Mouse (Mus musculus) frontal cortex, adult (tissue): ENCODE data around the gene Myo10.
A peak's percentile ranks its signal among the peaks of the same experiment; 100 is the strongest.

ENCODE experiments used
- ATAC-seq: cut with Nextera tagmentation; 2 replicates; pipeline ENCODE4 v1.9.2; 2017; ENCODE audit warnings: mild to moderate bottlenecking, moderate library complexity, mixed read lengths; ENCODE audit not compliant: low TSS enrichment

The Myo10 gene

GRCm38 (mm10) chr15:25622200-25622866 lies at the start of gene Myo10:
Gene Myo10 (plus strand): TSS chr15:25622525.
- peak; percentile 90 for ATAC-seq

GRCm38 (mm10) chr15:25573113-25573512 lies 49.2 kb upstream of the Myo10 start:
- ATAC-seq = no peak

- ATAC-seq = no peak
Measured at GRCm38 (mm10) chr15:25573876-25574601, 48.3 kb upstream of the Myo10 start.

- no peak for ATAC-seq
Measured at GRCm38 (mm10) chr15:25577327-25578051, 44.8 kb upstream of the Myo10 start.

- ATAC-seq = no peak
Measured at GRCm38 (mm10) chr15:25578369-25578768, 44.0 kb upstream of the Myo10 start.

GRCm38 (mm10) chr15:25580731-25581130 lies 41.6 kb upstream of the Myo10 start:
- ATAC-seq = no peak

- no peak for ATAC-seq
Measured at GRCm38 (mm10) chr15:25582055-25582454, 40.3 kb upstream of the Myo10 start.

- ATAC-seq = no peak
Measured at GRCm38 (mm10) chr15:25583361-25583760, 39.0 kb upstream of the Myo10 start.

GRCm38 (mm10) chr15:25586828-25587227 lies 35.5 kb upstream of the Myo10 start:
- ATAC-seq = no peak

- no peak for ATAC-seq
Measured at GRCm38 (mm10) chr15:25587943-25588342, 34.4 kb upstream of the Myo10 start.

- ATAC-seq = no peak
Measured at GRCm38 (mm10) chr15:25589318-25589902, 32.9 kb upstream of the Myo10 start.

GRCm38 (mm10) chr15:25589916-25590315 lies 32.4 kb upstream of the Myo10 start:
- no peak for ATAC-seq

GRCm38 (mm10) chr15:25590891-25591290 lies 31.4 kb upstream of the Myo10 start:
- no peak for ATAC-seq

GRCm38 (mm10) chr15:25591964-25592363 lies 30.4 kb upstream of the Myo10 start:
- no peak for ATAC-seq

GRCm38 (mm10) chr15:25593469-25594150 lies 28.7 kb upstream of the Myo10 start:
- no peak for ATAC-seq

- no peak for ATAC-seq
Measured at GRCm38 (mm10) chr15:25598313-25598712, 24.0 kb upstream of the Myo10 start.

GRCm38 (mm10) chr15:25602306-25602705 lies 20.0 kb upstream of the Myo10 start:
- no peak for ATAC-seq

- no peak for ATAC-seq
Measured at GRCm38 (mm10) chr15:25603286-25603685, 19.0 kb upstream of the Myo10 start.

GRCm38 (mm10) chr15:25604231-25604630 lies 18.1 kb upstream of the Myo10 start:
- no peak for ATAC-seq

- ATAC-seq = no peak
Measured at GRCm38 (mm10) chr15:25605376-25605775, 16.9 kb upstream of the Myo10 start.

- ATAC-seq = no peak
Measured at GRCm38 (mm10) chr15:25608742-25609141, 13.6 kb upstream of the Myo10 start.

GRCm38 (mm10) chr15:25609253-25609652 lies 13.1 kb upstream of the Myo10 start:
- ATAC-seq = no peak
